Mouse (Mus musculus): ENCODE measurements at regions not wholly inside any gene's neighbourhood (a gene's known extent, or its start where the extent isn't known, plus 50 kb on each side); places are given as distances from the start of the nearest gene placed in this dataset.

DNA sequence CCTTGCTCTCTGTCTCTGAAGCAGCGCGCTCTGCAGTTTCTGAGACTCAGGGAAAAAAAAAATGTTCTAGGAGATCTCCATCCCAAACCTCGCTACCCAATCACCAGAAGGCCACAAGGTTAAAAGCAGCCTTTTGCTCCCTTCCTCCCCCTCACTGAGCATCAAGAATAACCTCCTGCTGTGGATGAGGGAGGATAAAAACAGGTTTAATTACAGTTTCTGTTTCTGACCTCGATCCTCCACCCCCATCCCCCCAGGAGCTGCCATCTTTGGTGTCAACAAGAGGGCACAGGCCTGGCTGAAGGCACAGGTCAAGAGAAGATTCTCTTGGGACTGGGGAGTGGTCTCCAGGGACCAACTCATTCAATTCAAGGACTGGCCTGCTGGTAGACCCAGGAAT lies 613.0 kb upstream of the Adam5 start:
- ATAC-seq (ENCODE audit: insufficient read depth), result no peak
- Histone ChIP-seq H3K4me1 (ENCODE audit: insufficient read depth) (no peaks in the 10 kb centered on the region), H3K4me3 (ENCODE audit: low read depth, low read length) (no peak overlapping the region), H3K4me2 (no peak overlapping the region), H3K27me3 (ENCODE audit: insufficient read depth, low read length) (no peaks in the 10 kb centered on the region), H3K9me3 (ENCODE audit: low read depth, low read length) (no peaks in the 10 kb centered on the region), H3K27ac (ENCODE audit: low read depth) (no peak overlapping the region), H3K36me3 (ENCODE audit: insufficient read depth) (no peaks in the 10 kb centered on the region), H3K9ac (no peak overlapping the region)
- no peak for TF ChIP-seq CTCF (IDR thresholded peaks at IDR 0.05; ENCODE audit: low read depth)
- no peak for DNase-seq
- 49% methylated on average over 4 of the region's 4 CpGs for WGBS

DNA sequence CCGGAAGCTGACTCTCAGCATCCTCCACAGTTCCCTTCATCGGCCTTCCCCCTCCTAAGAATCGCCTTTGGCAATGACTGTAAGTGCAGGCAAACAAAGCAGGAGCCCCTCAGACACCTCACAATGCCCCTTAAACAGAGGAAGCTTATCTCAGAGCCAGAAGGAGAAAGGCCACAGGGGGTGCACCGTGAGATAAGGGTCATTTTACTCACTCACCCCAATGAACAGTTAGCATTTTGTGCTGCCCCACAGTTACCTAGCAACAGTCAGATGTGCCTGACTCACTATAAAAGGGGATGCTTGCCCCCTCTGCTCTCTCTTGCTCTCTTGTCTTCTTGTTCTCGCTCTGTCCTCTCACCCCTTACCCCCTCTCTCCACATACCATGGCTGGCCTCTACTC lies 606.4 kb upstream of the Adam5 start:
- H3K27ac ChIP-seq (ENCODE audit: low read depth), result no peak overlapping the region
- TF ChIP-seq CTCF (IDR thresholded peaks at IDR 0.05; ENCODE audit: low read depth), result no peak
- WGBS, result 23% methylated on average over 5 of the region's 5 CpGs

DNA sequence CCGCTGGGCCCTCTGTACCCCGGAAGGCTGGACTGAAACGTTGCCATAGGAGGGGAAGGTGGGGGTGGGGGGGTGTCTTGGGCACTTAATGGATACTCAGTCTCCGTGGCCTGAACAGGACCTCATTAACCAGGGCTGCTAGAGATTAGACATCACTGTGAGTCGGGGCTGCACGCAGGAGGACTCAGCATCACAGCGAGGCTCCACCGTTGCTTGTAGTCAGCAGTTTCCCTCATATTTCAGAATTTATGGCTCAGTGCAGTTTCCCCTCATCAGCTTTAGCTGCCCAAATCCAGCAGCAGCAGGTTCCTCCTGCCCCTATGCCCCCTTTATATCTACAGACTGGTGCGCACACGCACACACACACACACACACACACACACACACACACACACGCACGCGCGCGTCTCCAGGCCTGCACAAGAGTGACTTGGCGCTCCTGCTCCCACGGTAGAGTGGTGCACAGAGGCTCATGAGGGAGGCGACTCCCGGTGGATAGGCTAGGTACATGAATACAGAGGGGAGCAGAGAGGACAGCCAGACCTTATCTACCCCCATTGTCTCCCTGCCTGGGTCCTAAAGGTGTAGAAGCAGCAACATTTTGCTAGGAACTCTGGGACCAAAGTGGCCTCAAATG lies 605.8 kb upstream of the Adam5 start:
- no peaks in the 10 kb centered on the region for H3K4me1 ChIP-seq (ENCODE audit: insufficient read depth)
- H3K9me3 ChIP-seq (ENCODE audit: low read depth, low read length), result no peaks in the 10 kb centered on the region
- no peaks in the 10 kb centered on the region for H3K27me3 ChIP-seq (ENCODE audit: insufficient read depth, low read length)
- WGBS, result 54% methylated on average over 19 of the region's 19 CpGs
- no peak overlapping the region for H3K27ac ChIP-seq (ENCODE audit: low read depth)
- H3K36me3 ChIP-seq (ENCODE audit: insufficient read depth), result no peaks in the 10 kb centered on the region
- DNase-seq, result no peak
- 0 out of 2 replicates have a peak, but pooled peaks have one; percentile 14 for ATAC-seq (ENCODE audit: insufficient read depth)
- H3K9ac ChIP-seq, result no peak overlapping the region
- H3K4me2 ChIP-seq, result no peak overlapping the region
- no peak for TF ChIP-seq CTCF (IDR thresholded peaks at IDR 0.05; ENCODE audit: low read depth)
- no peak overlapping the region for H3K4me3 ChIP-seq (ENCODE audit: low read depth, low read length)

More for the DNA sequence above, 606.4 kb upstream of the Adam5 start:
- no peak overlapping the region for H3K4me2 ChIP-seq
- H3K9ac ChIP-seq, result no peak overlapping the region
- no peak for ATAC-seq (ENCODE audit: insufficient read depth)
- no peaks in the 10 kb centered on the region for H3K36me3 ChIP-seq (ENCODE audit: insufficient read depth)
- DNase-seq, result no peak
- no peaks in the 10 kb centered on the region for H3K4me1 ChIP-seq (ENCODE audit: insufficient read depth)
- H3K4me3 ChIP-seq (ENCODE audit: low read depth, low read length), result no peak overlapping the region
- H3K27me3 ChIP-seq (ENCODE audit: insufficient read depth, low read length), result no peaks in the 10 kb centered on the region
- H3K9me3 ChIP-seq (ENCODE audit: low read depth, low read length), result no peaks in the 10 kb centered on the region

DNA sequence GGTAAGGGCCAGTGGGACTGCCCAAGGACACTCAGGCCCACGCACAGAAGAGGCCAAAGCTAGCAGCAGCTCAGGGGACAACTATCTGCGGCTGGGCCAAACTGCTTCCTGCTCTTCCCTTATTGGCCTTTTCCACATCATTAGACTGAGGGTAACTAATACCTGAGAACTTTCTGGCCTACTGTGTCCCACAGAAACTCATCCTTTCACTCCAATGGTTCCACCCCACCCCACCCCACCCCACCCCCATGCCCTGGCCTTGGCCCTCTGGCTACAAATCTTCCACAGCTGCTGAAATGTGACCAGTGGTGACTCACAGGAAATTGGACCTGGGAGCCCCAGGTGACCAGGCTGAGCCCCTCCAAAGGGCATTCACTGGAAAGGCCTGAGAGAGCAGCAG lies 604.6 kb upstream of the Adam5 start:
- Histone ChIP-seq H3K27me3 (ENCODE audit: insufficient read depth, low read length) (no peaks in the 10 kb centered on the region), H3K27ac (ENCODE audit: low read depth) (no peak overlapping the region), H3K9me3 (ENCODE audit: low read depth, low read length) (no peaks in the 10 kb centered on the region), H3K36me3 (ENCODE audit: insufficient read depth) (no peaks in the 10 kb centered on the region), H3K4me2 (no peak overlapping the region), H3K4me1 (ENCODE audit: insufficient read depth) (no peaks in the 10 kb centered on the region), H3K9ac (no peak overlapping the region), H3K4me3 (ENCODE audit: low read depth, low read length) (no peak overlapping the region)
- DNase-seq, result no peak
- 72% methylated on average over 2 of the region's 2 CpGs for WGBS
- TF ChIP-seq CTCF (IDR thresholded peaks at IDR 0.05; ENCODE audit: low read depth), result no peak
- no peak for ATAC-seq (ENCODE audit: insufficient read depth)

DNA sequence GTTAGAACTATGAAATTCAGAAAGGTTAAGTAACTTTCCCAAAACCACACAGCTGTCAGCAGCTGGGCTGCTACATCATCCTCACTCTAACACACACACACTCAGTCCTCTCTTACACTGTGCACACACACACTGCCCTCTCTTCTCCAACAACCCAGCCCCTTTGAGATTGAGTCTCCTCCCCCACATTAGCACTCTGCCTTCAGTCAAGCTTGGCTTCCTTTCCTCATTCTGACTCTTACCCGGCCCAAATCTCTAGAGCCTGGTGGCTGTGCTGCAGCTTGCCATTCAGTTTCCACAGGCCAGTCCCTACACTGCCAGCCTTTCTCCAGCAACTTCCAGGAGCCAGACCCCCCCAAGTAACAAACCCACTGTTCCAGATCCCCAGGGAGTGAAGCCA lies 602.0 kb upstream of the Adam5 start:
- no peaks in the 10 kb centered on the region for H3K27me3 ChIP-seq (ENCODE audit: insufficient read depth, low read length)
- H3K4me2 ChIP-seq, result no peak overlapping the region
- no peak overlapping the region for H3K9ac ChIP-seq
- H3K27ac ChIP-seq (ENCODE audit: low read depth), result no peak overlapping the region
- no peak for TF ChIP-seq CTCF (IDR thresholded peaks at IDR 0.05; ENCODE audit: low read depth)
- WGBS, result 53% methylated on average over 1 of the region's 1 CpGs
- H3K36me3 ChIP-seq (ENCODE audit: insufficient read depth), result no peaks in the 10 kb centered on the region
- H3K9me3 ChIP-seq (ENCODE audit: low read depth, low read length), result no peaks in the 10 kb centered on the region
- H3K4me1 ChIP-seq (ENCODE audit: insufficient read depth), result no peaks in the 10 kb centered on the region
- no peak overlapping the region for H3K4me3 ChIP-seq (ENCODE audit: low read depth, low read length)
- DNase-seq (no peak), ATAC-seq (ENCODE audit: insufficient read depth) (no peak)

DNA sequence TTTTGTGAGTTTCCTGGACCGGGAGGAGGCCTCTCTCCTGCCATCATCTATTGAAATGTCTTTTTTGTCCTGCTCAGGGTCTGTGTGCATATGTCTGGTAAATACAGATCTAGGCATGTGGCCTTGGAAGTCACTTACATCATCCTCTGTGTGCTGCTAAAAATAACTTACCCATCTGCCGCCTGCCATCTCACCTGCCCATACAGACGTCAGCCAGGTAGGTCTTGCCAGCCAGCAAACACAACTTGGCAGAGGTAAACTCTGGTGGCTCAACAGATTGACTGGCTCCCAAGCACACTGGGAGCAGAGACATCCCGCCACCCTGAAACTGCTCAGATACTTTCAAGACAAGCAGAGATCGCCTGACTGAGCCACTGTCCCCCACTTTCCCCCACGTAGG lies 597.3 kb upstream of the Adam5 start:
- Histone ChIP-seq H3K4me1 (ENCODE audit: insufficient read depth) (no peaks in the 10 kb centered on the region), H3K4me2 (no peak overlapping the region), H3K4me3 (ENCODE audit: low read depth, low read length) (no peak overlapping the region), H3K9me3 (ENCODE audit: low read depth, low read length) (no peaks in the 10 kb centered on the region), H3K36me3 (ENCODE audit: insufficient read depth) (no peaks in the 10 kb centered on the region), H3K27ac (ENCODE audit: low read depth) (no peak overlapping the region), H3K9ac (no peak overlapping the region), H3K27me3 (ENCODE audit: insufficient read depth, low read length) (no peaks in the 10 kb centered on the region)
- DNase-seq (no peak), ATAC-seq (ENCODE audit: insufficient read depth) (no peak)
- WGBS, result 81% methylated on average over 6 of the region's 6 CpGs
- TF ChIP-seq CTCF (IDR thresholded peaks at IDR 0.05; ENCODE audit: low read depth), result no peak

DNA sequence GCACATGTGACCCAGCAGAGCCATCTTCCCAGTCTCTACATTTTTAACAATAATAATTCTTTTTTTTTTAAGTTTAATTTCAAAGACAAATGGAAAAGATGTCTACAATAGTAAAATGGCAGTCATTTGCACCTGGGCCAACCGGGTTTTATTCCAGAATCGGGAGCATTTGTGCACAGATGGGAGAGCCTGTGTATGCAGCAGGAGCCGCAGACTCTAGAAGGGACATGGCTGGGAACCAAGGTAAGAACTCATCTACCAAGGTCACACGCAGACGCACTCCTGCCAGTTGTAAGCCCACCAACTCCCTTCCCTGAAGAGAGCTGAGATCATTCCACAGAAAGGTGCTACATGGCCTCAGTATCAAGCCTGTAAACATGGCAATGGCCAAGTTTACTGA lies 586.4 kb upstream of the Adam5 start:
- no peak overlapping the region for H3K4me2 ChIP-seq
- H3K36me3 ChIP-seq (ENCODE audit: insufficient read depth), result no peaks in the 10 kb centered on the region
- no peak overlapping the region for H3K27ac ChIP-seq (ENCODE audit: low read depth)
- no peaks in the 10 kb centered on the region for H3K27me3 ChIP-seq (ENCODE audit: insufficient read depth, low read length)
- H3K9me3 ChIP-seq (ENCODE audit: low read depth, low read length), result no peaks in the 10 kb centered on the region
- H3K9ac ChIP-seq, result no peak overlapping the region
- H3K4me1 ChIP-seq (ENCODE audit: insufficient read depth), result no peaks in the 10 kb centered on the region
- DNase-seq (no peak), ATAC-seq (ENCODE audit: insufficient read depth) (no peak)
- no peak for TF ChIP-seq CTCF (IDR thresholded peaks at IDR 0.05; ENCODE audit: low read depth)
- WGBS, result 91% methylated on average over 5 of the region's 5 CpGs
- no peak overlapping the region for H3K4me3 ChIP-seq (ENCODE audit: low read depth, low read length)

DNA sequence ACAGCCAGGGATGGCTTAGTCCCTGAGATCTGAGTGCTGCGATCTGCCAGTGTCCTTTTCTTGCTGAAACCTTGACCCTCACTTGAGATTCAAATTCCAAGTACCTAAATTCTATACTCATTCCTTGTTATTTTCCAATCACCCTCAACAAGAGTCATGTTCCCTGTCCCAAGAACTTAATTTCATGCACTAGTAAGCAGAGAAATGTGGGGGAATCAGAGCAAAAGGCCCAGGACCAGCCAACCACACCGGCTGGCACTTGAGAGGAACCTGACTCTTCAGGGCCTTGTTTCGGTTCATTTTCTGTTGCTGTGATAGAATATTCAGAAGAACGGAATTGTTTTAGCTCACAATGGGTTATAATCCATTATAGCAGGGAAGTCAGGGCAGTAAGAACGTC lies 583.7 kb upstream of the Adam5 start:
- TF ChIP-seq CTCF (IDR thresholded peaks at IDR 0.05; ENCODE audit: low read depth), result no peak
- no peak overlapping the region for H3K9ac ChIP-seq
- DNase-seq (no peak), ATAC-seq (ENCODE audit: insufficient read depth) (no peak)
- no peak overlapping the region for H3K4me3 ChIP-seq (ENCODE audit: low read depth, low read length)
- no peak overlapping the region for H3K4me2 ChIP-seq
- no peaks in the 10 kb centered on the region for H3K27me3 ChIP-seq (ENCODE audit: insufficient read depth, low read length)
- 91% methylated on average over 5 of the region's 5 CpGs for WGBS
- H3K27ac ChIP-seq (ENCODE audit: low read depth), result no peak overlapping the region
- H3K4me1 ChIP-seq (ENCODE audit: insufficient read depth), result no peaks in the 10 kb centered on the region
- no peaks in the 10 kb centered on the region for H3K36me3 ChIP-seq (ENCODE audit: insufficient read depth)
- no peaks in the 10 kb centered on the region for H3K9me3 ChIP-seq (ENCODE audit: low read depth, low read length)
